Mouse (Mus musculus): ENCODE measurements around the gene Grip1.

DNA sequence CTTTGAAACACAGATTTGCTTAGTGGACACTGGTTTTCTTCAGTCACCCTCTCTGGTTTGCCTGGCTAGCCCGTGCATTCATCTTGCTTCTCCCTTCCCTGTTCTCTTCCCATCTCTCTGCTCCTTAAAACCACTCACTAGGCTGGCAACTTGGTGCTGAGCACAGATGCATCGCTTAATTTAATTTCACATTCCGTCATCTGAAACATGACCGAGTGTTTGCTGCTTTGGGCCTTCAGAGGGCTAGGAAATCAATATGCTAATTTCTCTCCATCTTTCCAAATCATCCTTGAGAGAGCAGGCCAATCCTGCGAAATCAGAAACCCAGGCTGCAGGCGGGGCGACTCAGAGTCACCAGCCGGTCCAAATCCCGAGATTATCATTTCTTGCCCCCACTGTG is 270.0 kb downstream of the Grip1 start:
- TF ChIP-seq CTCF (IDR thresholded peaks at IDR 0.05; ENCODE audit: low read depth, low read length) = no peak
- TF ChIP-seq POLR2A (IDR thresholded peaks at IDR 0.05; ENCODE audit: extremely low read depth, insufficient read depth, low read length) = no peak

Measured in liver, adult 2 months (tissue).